Mouse (Mus musculus): ENCODE measurements around the gene Haus8.

DNA sequence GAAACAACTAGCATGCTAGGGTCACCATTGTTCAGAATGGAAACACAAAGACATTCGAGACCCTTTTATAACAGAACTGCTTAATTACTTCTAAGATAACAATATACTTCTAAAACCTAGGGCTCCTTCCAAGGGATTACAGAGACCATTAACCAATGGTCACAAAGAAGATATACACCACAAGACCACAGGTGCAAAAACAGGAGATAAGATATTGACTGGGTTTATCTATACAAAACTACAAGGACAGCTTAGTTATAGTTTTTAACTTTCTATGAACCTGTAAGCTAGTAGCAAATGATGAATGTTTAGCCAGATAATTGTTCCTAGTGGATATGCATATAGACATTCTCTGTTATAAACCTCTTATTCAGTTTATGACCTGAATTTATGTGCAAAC lies 30.1 kb upstream of the Haus8 start:
- TF ChIP-seq CTCF (IDR thresholded peaks at IDR 0.05; ENCODE audit: borderline replicate concordance, insufficient read depth, low read depth, low read length) (no peak), POLR2A (IDR thresholded peaks at IDR 0.05; ENCODE audit: borderline replicate concordance, insufficient read depth, low read length) (no peak)
